Mouse (Mus musculus): ENCODE measurements around the gene Hist1h3g.

The Hist1h3g gene

DNA sequence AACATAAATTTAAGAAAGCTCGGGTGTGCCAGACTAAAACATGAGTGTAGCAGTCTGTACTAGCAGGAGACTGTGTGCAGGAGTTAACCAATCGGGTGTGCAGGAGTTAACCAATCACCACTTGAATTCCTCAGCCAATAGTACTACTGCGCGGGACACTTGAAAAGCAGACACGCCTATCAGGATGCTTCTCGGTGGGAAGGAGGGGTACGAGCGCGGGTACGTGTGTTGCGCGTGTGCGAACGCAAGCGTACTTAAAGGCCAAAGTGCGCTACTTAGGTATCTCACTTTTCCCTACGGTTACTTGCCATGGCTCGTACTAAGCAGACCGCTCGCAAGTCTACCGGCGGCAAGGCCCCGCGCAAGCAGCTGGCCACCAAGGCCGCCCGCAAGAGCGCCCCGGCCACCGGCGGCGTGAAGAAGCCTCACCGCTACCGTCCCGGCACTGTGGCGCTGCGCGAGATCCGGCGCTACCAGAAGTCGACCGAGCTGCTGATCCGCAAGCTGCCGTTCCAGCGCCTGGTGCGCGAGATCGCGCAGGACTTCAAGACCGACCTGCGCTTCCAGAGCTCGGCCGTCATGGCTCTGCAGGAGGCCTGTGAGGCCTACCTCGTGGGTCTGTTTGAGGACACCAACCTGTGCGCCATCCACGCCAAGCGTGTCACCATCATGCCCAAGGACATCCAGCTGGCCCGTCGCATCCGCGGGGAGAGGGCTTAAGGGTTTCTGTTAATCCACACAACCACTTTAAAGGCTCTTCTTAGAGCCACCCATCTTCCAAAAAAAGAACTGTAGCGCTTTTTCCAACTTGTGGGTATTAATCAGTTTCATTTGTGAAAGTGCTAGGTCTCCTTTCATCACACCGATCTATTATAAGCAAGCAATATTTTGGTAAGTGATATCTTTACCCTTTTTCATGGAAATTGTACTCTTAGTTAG lies at the start of gene Hist1h3g:
Gene Hist1h3g (plus strand): TSS at position 286 of the 939 bp plus-strand sequence.
- peak; percentile 71 for DNase-seq

GRCm38 (mm10) chr13:23488400-23489322 lies 46.6 kb upstream of the Hist1h3g start, which contains the start of gene Btn2a2:
Gene Btn2a2 (minus strand): TSS chr13:23488857.
- peak; percentile 27 for DNase-seq

DNA sequence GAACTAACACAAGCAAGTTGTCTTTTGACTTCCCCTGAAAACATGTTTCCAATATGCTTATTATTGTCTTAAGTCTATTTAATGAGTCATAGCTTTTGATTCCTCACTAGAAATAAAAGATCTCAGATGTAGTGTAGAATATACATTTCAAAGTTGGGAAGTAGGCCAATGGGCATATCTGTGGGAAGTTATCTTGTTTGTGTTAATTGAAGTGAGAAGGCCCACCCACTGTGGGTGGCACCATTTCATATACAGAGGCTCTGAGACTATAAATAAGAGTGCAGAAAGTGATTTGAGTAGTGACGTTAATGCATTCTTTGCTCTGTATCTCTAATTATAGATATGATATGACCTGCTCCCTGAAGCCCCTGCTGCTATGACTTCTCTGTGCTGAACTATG lies 44.4 kb upstream of the Hist1h3g start:
- no peak for DNase-seq

GRCm38 (mm10) chr13:23491263-23491662 lies 44.0 kb upstream of the Hist1h3g start:
- DNase-seq, result no peak

DNA sequence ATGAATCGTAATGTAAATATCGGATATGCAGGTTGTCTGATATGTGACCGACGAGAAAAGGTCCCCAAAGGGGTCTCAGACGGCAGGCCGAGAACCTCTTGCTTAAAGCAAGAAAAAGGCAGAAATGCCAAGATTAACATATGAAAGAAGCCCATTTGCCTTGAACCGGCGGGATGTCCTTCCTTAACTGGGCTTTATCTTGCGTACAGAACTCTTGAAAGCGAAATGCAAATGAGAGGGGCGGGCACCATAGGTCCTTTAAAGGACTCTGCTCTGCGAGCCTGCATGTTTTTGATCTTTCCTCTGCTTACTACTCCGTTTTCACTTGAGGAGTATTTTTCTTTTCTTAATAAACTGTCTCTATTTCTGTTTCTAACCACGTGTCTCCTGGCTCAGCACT lies 43.2 kb upstream of the Hist1h3g start:
- no peak for DNase-seq

- DNase-seq, result no peak
Measured at GRCm38 (mm10) chr13:23495526-23495925, 39.7 kb upstream of the Hist1h3g start.

GRCm38 (mm10) chr13:23497656-23498321 lies 37.4 kb upstream of the Hist1h3g start:
- no peak for DNase-seq

DNA sequence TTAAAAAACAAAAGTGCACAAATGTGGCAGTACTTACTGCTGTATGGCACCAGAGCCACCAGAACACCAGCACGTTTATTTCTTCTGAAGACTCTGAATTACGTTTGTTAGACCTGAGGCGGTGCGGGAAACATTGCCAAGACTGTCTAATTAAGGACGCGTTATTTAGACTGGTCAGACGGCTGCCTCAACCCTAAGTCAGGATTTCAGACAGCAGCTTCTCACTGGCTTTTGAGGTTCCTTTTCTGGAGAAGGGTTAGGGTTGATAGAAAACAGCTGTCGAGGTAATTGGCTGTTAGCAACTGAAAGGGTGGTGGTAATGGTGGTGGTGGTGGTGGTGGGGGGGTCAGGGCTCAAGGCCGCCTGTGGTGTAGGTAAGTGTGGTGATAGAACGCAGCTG lies 36.6 kb upstream of the Hist1h3g start:
- DNase-seq, result no peak

DNA sequence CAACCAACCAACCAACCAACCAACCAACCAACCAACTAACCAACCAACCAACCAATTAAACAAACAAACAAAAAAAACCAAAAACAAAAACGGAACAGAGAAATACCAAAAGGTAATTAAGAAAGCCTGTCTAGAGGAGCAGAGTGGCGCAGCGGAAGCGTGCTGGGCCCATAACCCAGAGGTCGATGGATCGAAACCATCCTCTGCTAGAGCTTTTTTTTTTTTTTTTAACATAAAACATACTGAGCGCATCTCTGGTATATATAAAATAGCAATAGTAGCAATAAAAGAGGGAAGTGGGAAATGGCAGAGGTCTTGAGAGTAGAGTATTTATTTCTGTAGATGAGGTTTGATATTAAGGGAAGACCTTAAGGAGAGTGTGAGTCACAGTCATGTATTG lies 35.3 kb upstream of the Hist1h3g start:
- no peak for DNase-seq

DNA sequence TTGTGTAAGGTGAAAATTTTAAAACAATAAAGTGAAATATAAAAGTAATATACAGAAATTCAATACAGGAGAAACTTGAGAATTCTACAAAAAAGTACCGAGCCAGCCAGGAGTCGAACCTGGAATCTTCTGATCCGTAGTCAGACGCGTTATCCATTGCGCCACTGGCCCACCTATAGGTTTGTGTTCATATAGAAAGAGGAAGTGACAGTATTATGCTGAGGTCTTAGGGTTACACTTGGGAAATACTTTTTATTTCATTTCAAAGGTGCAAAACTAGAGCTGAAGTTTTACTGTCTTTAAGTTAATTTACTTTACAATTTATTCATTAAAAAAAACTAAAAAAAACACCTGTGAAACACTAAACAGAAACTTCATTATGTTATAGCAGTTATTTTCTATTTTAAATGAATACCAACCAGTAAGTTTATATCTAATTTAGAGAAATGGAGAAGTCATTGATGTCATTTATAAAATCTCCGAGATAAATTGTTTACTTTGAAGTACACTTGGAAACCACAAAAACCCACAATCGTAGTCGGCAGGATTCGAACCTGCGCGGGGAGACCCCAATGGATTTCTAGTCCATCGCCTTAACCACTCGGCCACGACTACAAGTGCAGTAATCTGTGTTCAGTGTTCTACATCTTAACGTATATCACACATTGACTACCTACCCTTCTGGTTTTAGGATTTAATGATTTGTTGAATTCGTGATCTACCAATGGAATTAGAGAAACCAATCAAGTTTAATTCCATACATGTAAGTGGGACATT lies 34.6 kb upstream of the Hist1h3g start:
- DNase-seq, result no peak

DNA sequence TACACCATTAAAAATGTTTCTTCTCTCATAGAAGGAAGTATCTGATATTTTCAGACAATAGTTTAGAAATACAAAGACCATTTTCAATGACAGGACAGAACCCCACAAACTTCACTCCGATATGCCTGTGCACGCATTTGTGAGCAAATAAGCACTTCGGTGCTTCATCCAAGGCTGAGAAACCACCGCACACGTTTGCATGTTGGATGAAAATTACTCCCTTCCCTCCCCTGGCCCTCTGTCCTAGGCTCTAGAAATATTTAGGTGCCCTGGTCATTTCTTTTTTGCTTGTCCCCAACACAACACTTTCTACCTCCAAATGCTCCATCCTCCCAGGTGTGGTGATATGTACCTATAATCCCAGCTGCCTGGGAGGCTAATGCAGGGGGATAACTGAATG lies 33.7 kb upstream of the Hist1h3g start:
- DNase-seq, result no peak

DNA sequence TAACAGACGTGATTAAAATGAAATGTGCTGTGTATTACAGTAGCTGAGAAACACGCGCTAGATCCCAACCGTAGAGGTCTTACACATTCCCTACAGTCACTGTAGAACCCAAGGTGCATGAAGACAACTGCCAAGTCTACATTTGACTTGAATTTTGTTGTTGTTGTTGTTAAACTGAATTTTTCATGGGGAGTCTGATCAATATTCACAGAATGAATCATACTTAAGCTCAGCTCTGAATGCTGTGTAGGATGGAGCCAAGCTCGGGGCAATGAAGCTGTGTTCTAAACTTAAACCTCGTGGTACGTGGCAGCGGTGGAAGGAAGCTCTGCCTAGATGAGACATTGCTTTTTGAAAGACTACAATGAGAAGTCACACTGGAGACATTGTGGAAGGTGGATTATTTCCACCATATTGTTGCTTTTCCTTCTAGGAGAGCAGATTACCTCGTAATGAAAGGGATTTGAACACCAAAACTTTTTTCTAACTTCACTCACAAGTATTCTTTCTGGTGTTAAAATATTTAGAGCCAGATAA lies 33.1 kb upstream of the Hist1h3g start:
- no peak for DNase-seq

- no peak for DNase-seq
Measured at GRCm38 (mm10) chr13:23502916-23503315, 32.3 kb upstream of the Hist1h3g start.

GRCm38 (mm10) chr13:23503797-23504196 lies 31.4 kb upstream of the Hist1h3g start:
- no peak for DNase-seq

DNA sequence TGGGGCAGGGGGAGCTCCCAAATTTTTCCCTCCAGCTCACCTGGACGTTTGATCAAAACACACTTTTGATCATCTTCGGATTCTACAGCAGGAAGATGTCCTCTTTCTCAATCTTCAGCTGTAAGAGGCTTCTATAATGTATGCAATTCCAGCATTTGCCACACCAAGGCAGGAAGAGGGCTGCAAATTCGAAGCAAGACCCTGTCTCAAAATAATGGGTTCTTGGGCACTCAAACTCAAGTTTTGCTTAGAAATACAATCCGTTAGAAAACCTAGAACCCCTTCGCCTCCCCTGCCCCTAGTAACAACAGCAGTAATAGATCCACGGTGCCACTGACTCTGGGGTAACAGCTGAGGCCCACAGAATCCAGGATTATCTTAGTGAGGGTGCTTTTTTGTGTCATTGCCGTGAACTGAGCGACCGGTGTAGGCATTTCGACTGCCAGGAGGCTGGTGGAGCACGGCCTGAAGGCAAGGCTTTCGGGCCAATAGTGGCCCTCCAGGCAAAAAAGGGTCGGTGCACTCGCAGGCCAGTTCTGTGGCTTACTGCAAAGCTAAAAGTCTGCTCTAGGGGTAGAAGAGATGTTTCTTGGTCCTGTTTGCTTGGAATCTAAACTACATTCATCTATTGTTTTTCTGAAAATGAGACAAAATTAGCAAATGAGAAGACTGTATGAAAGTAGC lies 29.4 kb upstream of the Hist1h3g start:
- no peak for DNase-seq

DNA sequence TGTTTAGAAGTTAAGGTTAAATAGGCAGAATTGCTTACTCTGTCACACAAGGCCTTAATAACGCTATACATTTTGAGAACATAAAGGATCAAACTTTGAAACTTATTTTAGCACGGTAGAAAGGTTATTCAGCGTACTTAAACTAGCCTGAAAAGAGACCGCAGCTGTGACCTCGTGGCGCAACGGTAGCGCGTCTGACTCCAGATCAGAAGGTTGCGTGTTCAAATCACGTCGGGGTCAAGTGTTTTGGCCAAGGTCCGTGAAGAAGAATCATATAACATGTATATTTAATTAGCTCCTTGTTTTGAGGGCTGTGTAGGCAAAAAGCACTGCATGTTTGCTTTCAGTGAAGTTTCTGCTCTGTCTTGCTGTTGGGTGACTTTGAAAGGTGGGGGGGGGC lies 28.9 kb upstream of the Hist1h3g start:
- DNase-seq, result no peak

- no peak for DNase-seq
Measured at GRCm38 (mm10) chr13:23506819-23507515, 28.3 kb upstream of the Hist1h3g start.

GRCm38 (mm10) chr13:23510127-23510526 lies 25.1 kb upstream of the Hist1h3g start:
- DNase-seq, result no peak

- no peak for DNase-seq
Measured at GRCm38 (mm10) chr13:23513517-23513916, 21.7 kb upstream of the Hist1h3g start.

DNA sequence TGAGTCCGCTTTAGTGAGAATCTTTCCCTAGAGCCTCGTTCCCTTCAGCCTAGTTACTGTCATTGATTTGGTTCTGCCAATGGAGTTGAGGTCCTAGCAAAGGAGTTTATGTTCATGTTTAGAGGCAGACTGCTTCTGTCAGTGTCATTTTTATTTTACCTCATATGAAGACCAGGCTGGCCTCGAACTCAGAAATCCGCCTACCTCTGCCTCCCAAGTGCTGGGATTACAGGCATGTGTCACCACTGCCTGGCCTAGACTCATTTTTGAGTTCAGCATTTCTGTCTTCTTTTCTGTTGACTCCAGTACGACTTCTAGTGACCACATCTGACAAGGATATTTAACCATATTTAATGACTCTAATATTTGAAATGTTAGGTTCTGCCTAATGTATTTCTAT lies 19.9 kb upstream of the Hist1h3g start:
- no peak for DNase-seq
